Mouse (Mus musculus) cerebellum, adult 2 months (tissue): ENCODE measurements around the gene Mprip.

Experiments used
- CTCF ChIP-seq: fragments of 200-500 bp; IDR thresholded peaks from 2 replicates; pipeline ENCODE4 v1.5.1; 2011; ENCODE audit warnings: low read depth, mild to moderate bottlenecking, control low read depth, low read length, moderate library complexity, borderline replicate concordance; ENCODE audit not compliant: insufficient read depth
- POLR2A ChIP-seq: fragments of 200-500 bp; IDR thresholded peaks from 2 replicates; pipeline ENCODE4 v1.6.1; 2011; ENCODE audit warnings: low read length, control low read depth, borderline replicate concordance; ENCODE audit not compliant: insufficient read depth

DNA sequence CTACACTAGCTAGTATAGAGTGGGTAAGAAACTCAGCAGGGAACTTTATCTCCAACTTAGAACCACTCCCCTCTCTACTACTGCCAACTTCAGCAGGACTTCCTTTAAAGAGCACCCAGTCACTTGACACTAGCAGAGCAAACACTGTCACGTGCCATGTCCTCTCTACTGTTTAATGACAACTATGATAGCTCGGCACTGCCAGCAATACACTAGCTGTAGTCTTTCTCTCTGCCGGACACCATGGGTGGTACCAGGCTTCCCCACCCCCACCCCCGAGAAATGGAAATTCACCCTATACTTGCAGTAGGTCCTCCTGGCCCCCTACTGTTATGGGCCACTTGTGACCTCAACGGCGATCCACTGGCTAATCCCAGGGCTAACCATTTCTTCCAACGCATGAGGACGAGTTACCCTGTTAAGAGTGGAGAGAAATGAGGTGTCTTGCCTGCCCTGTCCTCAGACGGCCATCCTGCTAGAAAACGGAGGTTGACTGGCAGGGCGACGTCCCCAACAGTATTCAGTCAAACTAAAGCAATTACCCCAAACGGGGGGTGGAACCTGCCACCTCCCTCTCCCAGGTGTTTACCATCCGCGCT is 148.1 kb downstream of the Mprip start:
- TF ChIP-seq POLR2A (no peak), CTCF (no peak)
